Mouse (Mus musculus) CD4-positive, CD25-positive, alpha-beta regulatory T cell, adult 9 weeks (primary cell): ENCODE results near the gene Gtf2a1. TPM values are rescaled to one million over a fixed set of nuclear protein-coding genes. Genes with fewer than 3 reads are reported as not detected.

Experiments used
- polyA plus RNA-seq: library from polyadenylated mRNA; unstranded; fragments of 100-300 nt; shearing (Covaris generic); gene quantifications from one replicate; pipeline ENCODE4 v1.2.1, GENCODE M21; 2017

The Gtf2a1 gene
- 50.7 TPM for polyA plus RNA-seq

DNA sequence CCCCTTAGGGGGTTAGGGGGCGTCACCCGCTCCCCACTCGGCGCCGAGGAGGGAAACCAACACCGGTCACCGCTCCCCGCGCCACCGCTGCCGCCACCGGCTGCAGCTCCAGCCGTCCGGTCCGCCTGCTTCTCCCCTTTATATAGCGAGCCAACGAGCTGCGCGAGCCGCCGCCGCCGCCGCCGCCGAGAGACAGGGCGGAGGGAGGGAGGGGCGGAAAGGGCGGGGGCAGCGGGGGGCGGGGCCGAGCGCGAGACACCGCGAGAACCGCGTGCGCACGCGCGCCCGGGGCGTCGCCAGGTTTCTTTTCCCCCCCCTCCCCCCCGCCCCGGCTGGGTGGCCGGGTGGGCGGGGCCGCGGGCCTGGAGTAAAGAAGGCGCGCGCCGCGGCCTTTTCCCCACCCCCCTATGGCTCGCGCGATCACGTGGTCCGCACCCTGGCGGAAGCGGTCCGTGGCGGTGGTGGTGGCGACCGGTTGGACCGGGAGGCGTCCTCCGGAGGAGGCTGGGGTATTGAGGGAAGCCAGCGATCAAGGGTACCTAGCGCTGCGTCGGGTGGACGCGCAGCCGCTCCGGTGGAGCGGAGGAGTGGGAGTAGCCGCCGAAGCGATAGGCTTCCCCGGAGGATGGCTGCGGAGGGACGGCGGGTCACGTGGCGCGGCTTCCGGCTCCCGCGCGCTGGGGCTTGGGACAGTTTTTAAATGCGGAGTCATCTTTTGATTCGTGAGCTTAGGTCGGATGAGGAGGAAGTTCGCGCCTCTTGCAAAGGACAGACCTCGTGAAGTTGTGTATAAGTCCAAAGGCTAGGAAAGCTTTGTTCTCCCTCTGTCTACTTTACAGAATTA, at the start of gene Gtf2a1:
Gtf2a1 (minus strand) TSS at position 641 of the 844 bp plus-strand sequence.

Other genes with a start within 250 kb of the Gtf2a1 start
- gene Cep128, start 206.1 kb downstream of the Gtf2a1 start, polyA plus RNA-seq = 11.9 TPM
- gene Tshr, start 205.9 kb downstream of the Gtf2a1 start, polyA plus RNA-seq = not detected
- 0.53 TPM for gene Ston2, start 197.9 kb upstream of the Gtf2a1 start, polyA plus RNA-seq